Mouse (Mus musculus): Measurements from ENCODE around the gene Hlcs. TPM values are rescaled to one million over a fixed set of nuclear protein-coding genes. Genes with fewer than 3 reads are reported as not detected.

Gene Hlcs
- polyA plus RNA-seq, 1 experiment from 2014 or later, result 7.2 TPM

GRCm38 (mm10) chr16:94113160-94113559, 200.2 kb downstream of the Hlcs start:
- no peak overlapping the region for H3K4me2 ChIP-seq (ENCODE audit: low read depth, low read length)
- 0 out of 2 replicates have a peak, but pooled peaks cover 3% of the 10 kb centered on the region for H3K4me1 ChIP-seq (ENCODE audit: control insufficient read depth, insufficient read depth, low read length)
- no peak for ATAC-seq
- 76% methylated on average over 7 of the region's 7 CpGs for WGBS
- H3K9ac ChIP-seq (ENCODE audit: low read depth, low read length), result no peak overlapping the region
- H3K4me3 ChIP-seq (ENCODE audit: low read length), result no peak overlapping the region
- H3K36me3 ChIP-seq (ENCODE audit: control insufficient read depth, insufficient read depth, low read length), result no peaks in the 10 kb centered on the region
- no peaks in the 10 kb centered on the region; the same call in 1 of the 2 replicates for H3K27me3 ChIP-seq (replicated peaks; ENCODE audit: control insufficient read depth, insufficient read depth, low read length)
- no peak overlapping the region for H3K27ac ChIP-seq (ENCODE audit: low read length)
- no peaks in the 10 kb centered on the region for H3K9me3 ChIP-seq (ENCODE audit: control insufficient read depth, low read length)

- H3K9me3 ChIP-seq (ENCODE audit: control insufficient read depth, low read length), result no peaks in the 10 kb centered on the region
- no peak overlapping the region for H3K4me2 ChIP-seq (ENCODE audit: low read depth, low read length)
- H3K4me1 ChIP-seq (ENCODE audit: control insufficient read depth, insufficient read depth, low read length), result no peaks in the 10 kb centered on the region
- peaks cover 44% of the 10 kb centered on the region for H3K27me3 ChIP-seq (replicated peaks; ENCODE audit: control insufficient read depth, insufficient read depth, low read length)
- no peak overlapping the region for H3K9ac ChIP-seq (ENCODE audit: low read depth, low read length)
- H3K4me3 ChIP-seq (ENCODE audit: low read length), result no peak overlapping the region
- H3K36me3 ChIP-seq (ENCODE audit: control insufficient read depth, insufficient read depth, low read length), result no peaks in the 10 kb centered on the region
- 12% methylated on average over 12 of the region's 12 CpGs for WGBS
- H3K27ac ChIP-seq (ENCODE audit: low read length), result no peak overlapping the region
- peak; percentile 71 for ATAC-seq
Measured at GRCm38 (mm10) chr16:94097724-94098455, 215.5 kb downstream of the Hlcs start.

GRCm38 (mm10) chr16:94096479-94096878, 216.9 kb downstream of the Hlcs start:
- H3K36me3 ChIP-seq (ENCODE audit: control insufficient read depth, insufficient read depth, low read length), result no peaks in the 10 kb centered on the region
- peaks cover 57% of the 10 kb centered on the region for H3K27me3 ChIP-seq (replicated peaks; ENCODE audit: control insufficient read depth, insufficient read depth, low read length)
- no peak overlapping the region for H3K9ac ChIP-seq (ENCODE audit: low read depth, low read length)
- H3K4me2 ChIP-seq (ENCODE audit: low read depth, low read length), result no peak overlapping the region
- no peak for ATAC-seq
- H3K4me3 ChIP-seq (ENCODE audit: low read length), result no peak overlapping the region
- H3K27ac ChIP-seq (ENCODE audit: low read length), result no peak overlapping the region
- 4% methylated on average over 14 of the region's 14 CpGs for WGBS
- no peaks in the 10 kb centered on the region for H3K4me1 ChIP-seq (ENCODE audit: control insufficient read depth, insufficient read depth, low read length)
- no peaks in the 10 kb centered on the region for H3K9me3 ChIP-seq (ENCODE audit: control insufficient read depth, low read length)

GRCm38 (mm10) chr16:94095109-94095822, 218.1 kb downstream of the Hlcs start:
- no peak overlapping the region for H3K4me3 ChIP-seq (ENCODE audit: low read length)
- 1% methylated on average over 26 of the region's 26 CpGs for WGBS
- no peak overlapping the region for H3K27ac ChIP-seq (ENCODE audit: low read length)
- no peak overlapping the region for H3K9ac ChIP-seq (ENCODE audit: low read depth, low read length)
- H3K4me1 ChIP-seq (ENCODE audit: control insufficient read depth, insufficient read depth, low read length), result no peaks in the 10 kb centered on the region
- no peaks in the 10 kb centered on the region for H3K36me3 ChIP-seq (ENCODE audit: control insufficient read depth, insufficient read depth, low read length)
- no peaks in the 10 kb centered on the region for H3K9me3 ChIP-seq (ENCODE audit: control insufficient read depth, low read length)
- H3K4me2 ChIP-seq (ENCODE audit: low read depth, low read length), result no peak overlapping the region
- H3K27me3 ChIP-seq (replicated peaks; ENCODE audit: control insufficient read depth, insufficient read depth, low read length), result peaks cover 69% of the 10 kb centered on the region
- ATAC-seq, result no peak

GRCm38 (mm10) chr16:94094251-94095108, 218.9 kb downstream of the Hlcs start:
- Histone ChIP-seq H3K36me3 (ENCODE audit: control insufficient read depth, insufficient read depth, low read length) (no peaks in the 10 kb centered on the region), H3K27me3 (replicated peaks; ENCODE audit: control insufficient read depth, insufficient read depth, low read length) (peaks cover 77% of the 10 kb centered on the region), H3K9ac (ENCODE audit: low read depth, low read length) (no peak overlapping the region), H3K4me1 (ENCODE audit: control insufficient read depth, insufficient read depth, low read length) (no peaks in the 10 kb centered on the region), H3K4me3 (ENCODE audit: low read length) (no peak overlapping the region), H3K9me3 (ENCODE audit: control insufficient read depth, low read length) (no peaks in the 10 kb centered on the region), H3K4me2 (ENCODE audit: low read depth, low read length) (no peak overlapping the region), H3K27ac (ENCODE audit: low read length) (no peak overlapping the region)
- ATAC-seq, result no peak
- 2% methylated on average over 48 of the region's 48 CpGs for WGBS

- Histone ChIP-seq H3K4me3 (ENCODE audit: low read length) (no peak overlapping the region), H3K27me3 (replicated peaks; ENCODE audit: control insufficient read depth, insufficient read depth, low read length) (peaks cover 86% of the 10 kb centered on the region), H3K4me1 (ENCODE audit: control insufficient read depth, insufficient read depth, low read length) (no peaks in the 10 kb centered on the region), H3K36me3 (ENCODE audit: control insufficient read depth, insufficient read depth, low read length) (no peaks in the 10 kb centered on the region), H3K27ac (ENCODE audit: low read length) (no peak overlapping the region), H3K9me3 (ENCODE audit: control insufficient read depth, low read length) (no peaks in the 10 kb centered on the region), H3K9ac (ENCODE audit: low read depth, low read length) (no peak overlapping the region), H3K4me2 (ENCODE audit: low read depth, low read length) (no peak overlapping the region)
- 2% methylated on average over 24 of the region's 24 CpGs for WGBS
- no peak for ATAC-seq
Measured at GRCm38 (mm10) chr16:94093151-94093863, 220.1 kb downstream of the Hlcs start.

GRCm38 (mm10) chr16:94092511-94093150, 220.7 kb downstream of the Hlcs start:
- no peak overlapping the region for H3K4me2 ChIP-seq (ENCODE audit: low read depth, low read length)
- H3K4me3 ChIP-seq (ENCODE audit: low read length), result no peak overlapping the region
- WGBS, result 3% methylated on average over 12 of the region's 12 CpGs
- no peaks in the 10 kb centered on the region for H3K4me1 ChIP-seq (ENCODE audit: control insufficient read depth, insufficient read depth, low read length)
- H3K27me3 ChIP-seq (replicated peaks; ENCODE audit: control insufficient read depth, insufficient read depth, low read length), result peaks cover 86% of the 10 kb centered on the region
- no peak overlapping the region for H3K27ac ChIP-seq (ENCODE audit: low read length)
- no peaks in the 10 kb centered on the region for H3K36me3 ChIP-seq (ENCODE audit: control insufficient read depth, insufficient read depth, low read length)
- ATAC-seq, result no peak
- H3K9me3 ChIP-seq (ENCODE audit: control insufficient read depth, low read length), result no peaks in the 10 kb centered on the region
- H3K9ac ChIP-seq (ENCODE audit: low read depth, low read length), result no peak overlapping the region

- H3K36me3 ChIP-seq (ENCODE audit: control insufficient read depth, insufficient read depth, low read length), result no peaks in the 10 kb centered on the region
- H3K27ac ChIP-seq (ENCODE audit: low read length), result no peak overlapping the region
- WGBS, result 6% methylated on average over 14 of the region's 14 CpGs
- no peak overlapping the region for H3K9ac ChIP-seq (ENCODE audit: low read depth, low read length)
- H3K27me3 ChIP-seq (replicated peaks; ENCODE audit: control insufficient read depth, insufficient read depth, low read length), result peaks cover 94% of the 10 kb centered on the region
- no peaks in the 10 kb centered on the region for H3K9me3 ChIP-seq (ENCODE audit: control insufficient read depth, low read length)
- no peak overlapping the region for H3K4me3 ChIP-seq (ENCODE audit: low read length)
- ATAC-seq, result no peak
- no peak overlapping the region for H3K4me2 ChIP-seq (ENCODE audit: low read depth, low read length)
- H3K4me1 ChIP-seq (ENCODE audit: control insufficient read depth, insufficient read depth, low read length), result peaks cover 11% of the 10 kb centered on the region
Measured at GRCm38 (mm10) chr16:94088819-94089692, 224.3 kb downstream of the Hlcs start.
